Mouse (Mus musculus) kidney, adult 2 months (tissue): ENCODE measurements around the gene Sohlh2. TPM values are rescaled to one million over a fixed set of nuclear protein-coding genes. Genes with fewer than 3 reads are reported as not detected.

Experiments
- DNase-seq: peaks from one replicate; pipeline ENCODE4 v3.0.0; 2021
- H3K27ac ChIP-seq: fragments of 200-500 bp; 2 replicates; pipeline ENCODE4 v1.5.1; 2012; ENCODE audit warnings: low read depth, low read length, control low read depth, inconsistent platforms; ENCODE audit not compliant: insufficient read depth
- H3K27me3 ChIP-seq: fragments of 200-500 bp; replicated peaks from 2 replicates; pipeline ENCODE4 v1.6.1; 2012; ENCODE audit warnings: mild to moderate bottlenecking, moderate library complexity, low read length, inconsistent platforms; ENCODE audit not compliant: control insufficient read depth, insufficient read depth
- H3K36me3 ChIP-seq: fragments of 200-500 bp; 2 replicates; pipeline ENCODE4 v1.6.1; 2012; ENCODE audit warnings: mild to moderate bottlenecking, moderate library complexity, low read length, inconsistent platforms; ENCODE audit not compliant: control insufficient read depth, insufficient read depth
- H3K4me1 ChIP-seq: fragments of 200-500 bp; 2 replicates; pipeline ENCODE4 v1.6.1; 2011; ENCODE audit warnings: low read length; ENCODE audit not compliant: control insufficient read depth, insufficient read depth
- H3K4me3 ChIP-seq: fragments of 200-500 bp; 2 replicates; pipeline ENCODE4 v1.5.1; 2011; ENCODE audit warnings: mild to moderate bottlenecking, low read depth, low read length, control low read depth; ENCODE audit not compliant: insufficient read depth
- CTCF ChIP-seq: fragments of 200-500 bp; conservative IDR thresholded peaks from 2 replicates; pipeline ENCODE4 v1.5.1; 2011; ENCODE audit warnings: low read depth, mild to moderate bottlenecking, control low read depth, low read length, moderate library complexity, mixed read lengths; ENCODE audit not compliant: insufficient read depth, insufficient read length
- POLR2A ChIP-seq: fragments of 200-500 bp; IDR thresholded peaks from one replicate; pipeline ENCODE4 v1.6.1; 2011; ENCODE audit warnings: low read depth, low read length, control low read depth
- WGBS: fragments of 180-500 bp; shearing (Covaris S2); methylation state at CpG from one replicate; pipeline ENCODE4 v1.1.7; 2018; 5-methylcytosine and 5-hydroxymethylcytosine counted together
- polyA plus RNA-seq: library from polyadenylated mRNA; depleted of rRNA; stranded (reverse); fragments of >200 nt; gene quantifications from 2 replicates; pipeline ENCODE4 v1.2.3, GENCODE M21; 2012

Gene Sohlh2
- polyA plus RNA-seq, 1 experiment, result not detected

- Histone ChIP-seq H3K27me3 (no peaks in the 10 kb centered on the region), H3K36me3 (no peaks in the 10 kb centered on the region), H3K4me1 (no peaks in the 10 kb centered on the region), H3K4me3 (no peak overlapping the region), H3K27ac (no peak overlapping the region)
- DNase-seq, result no peak
- WGBS, result 98% methylated on average over 2 of the region's 2 CpGs
- TF ChIP-seq CTCF, result no peak
Observed at GRCm38 (mm10) chr3:55206413-55206812, 24.6 kb downstream of the Sohlh2 start.

GRCm38 (mm10) chr3:55207665-55208064 lies 25.8 kb downstream of the Sohlh2 start:
- DNase-seq, result no peak
- TF ChIP-seq POLR2A (no peak), CTCF (no peak)
- no peak overlapping the region for H3K27ac ChIP-seq
- H3K4me1 ChIP-seq, result no peaks in the 10 kb centered on the region
- no peaks in the 10 kb centered on the region for H3K27me3 ChIP-seq
- H3K36me3 ChIP-seq, result no peaks in the 10 kb centered on the region
- H3K4me3 ChIP-seq, result no peak overlapping the region
- WGBS, result 52% methylated on average over 6 of the region's 6 CpGs

DNA sequence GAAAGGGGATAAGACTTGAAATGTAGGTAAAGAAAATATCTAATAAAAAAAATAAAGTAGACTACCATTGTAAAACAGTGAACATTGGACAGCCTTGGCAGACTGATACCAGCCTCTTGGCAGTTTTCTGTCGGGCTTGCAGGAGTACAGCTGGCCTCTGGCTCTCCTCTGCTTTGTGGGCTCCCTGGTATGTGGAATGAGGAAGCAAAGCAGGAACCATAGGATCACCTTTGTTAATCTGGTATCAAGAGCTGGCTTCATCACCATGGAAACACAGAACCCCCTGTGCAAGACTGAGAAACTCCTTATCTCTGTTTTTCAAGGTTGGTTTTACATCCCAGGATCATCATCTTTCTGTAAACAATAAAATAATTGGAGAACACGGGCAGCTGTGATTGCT lies 30.4 kb downstream of the Sohlh2 start:
- no peaks in the 10 kb centered on the region for H3K27me3 ChIP-seq
- TF ChIP-seq POLR2A, result no peak
- TF ChIP-seq CTCF, result no peak
- no peaks in the 10 kb centered on the region for H3K36me3 ChIP-seq
- no peak overlapping the region for H3K27ac ChIP-seq
- H3K4me1 ChIP-seq, result no peaks in the 10 kb centered on the region
- DNase-seq, result no peak
- 25% methylated on average over 2 of the region's 2 CpGs for WGBS
- no peak overlapping the region for H3K4me3 ChIP-seq

- DNase-seq, result no peak
Observed at GRCm38 (mm10) chr3:55213785-55214184, 32.0 kb downstream of the Sohlh2 start.

GRCm38 (mm10) chr3:55214413-55214812 lies 32.6 kb downstream of the Sohlh2 start:
- TF ChIP-seq CTCF (no peak), POLR2A (no peak)
- no peak overlapping the region for H3K27ac ChIP-seq
- no peaks in the 10 kb centered on the region for H3K4me1 ChIP-seq
- no peaks in the 10 kb centered on the region for H3K36me3 ChIP-seq
- 61% methylated on average over 6 of the region's 6 CpGs for WGBS
- H3K27me3 ChIP-seq, result no peaks in the 10 kb centered on the region
- DNase-seq, result no peak
- no peak overlapping the region for H3K4me3 ChIP-seq

More at GRCm38 (mm10) chr3:55213785-55214184, 32.0 kb downstream of the Sohlh2 start:
- no peak overlapping the region for H3K27ac ChIP-seq
- 22% methylated on average over 4 of the region's 4 CpGs for WGBS
- no peaks in the 10 kb centered on the region for H3K4me1 ChIP-seq
- H3K27me3 ChIP-seq, result no peaks in the 10 kb centered on the region
- no peak overlapping the region for H3K4me3 ChIP-seq
- TF ChIP-seq CTCF (no peak), POLR2A (no peak)
- no peaks in the 10 kb centered on the region for H3K36me3 ChIP-seq

DNA sequence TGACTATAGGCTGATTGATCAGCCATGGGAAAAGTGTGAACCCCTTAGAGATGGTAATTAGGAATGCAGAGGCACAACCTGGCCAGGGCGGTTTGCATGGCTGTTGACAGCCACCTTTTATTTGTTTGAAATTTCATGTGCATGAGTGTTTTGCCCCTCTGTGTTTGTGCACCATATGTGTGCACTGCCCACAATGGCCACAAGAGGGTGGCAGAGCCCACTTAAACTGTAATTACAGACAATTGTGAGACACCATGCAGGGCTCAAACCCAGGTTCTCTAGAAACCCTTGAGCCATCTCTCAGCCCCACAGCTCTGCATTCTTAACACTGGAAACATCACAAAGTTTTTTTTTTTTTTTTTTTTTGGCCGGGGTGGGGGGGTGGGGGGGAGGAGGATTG lies 40.7 kb downstream of the Sohlh2 start:
- H3K4me3 ChIP-seq, result no peak overlapping the region
- 86% methylated on average over 2 of the region's 2 CpGs for WGBS
- no peaks in the 10 kb centered on the region for H3K4me1 ChIP-seq
- no peak for DNase-seq
- H3K27ac ChIP-seq, result no peak overlapping the region
- H3K36me3 ChIP-seq, result no peaks in the 10 kb centered on the region
- H3K27me3 ChIP-seq, result no peaks in the 10 kb centered on the region
- TF ChIP-seq POLR2A, result no peak
- TF ChIP-seq CTCF, result peak; percentile 25; the same call in 1 of the 2 replicates

DNA sequence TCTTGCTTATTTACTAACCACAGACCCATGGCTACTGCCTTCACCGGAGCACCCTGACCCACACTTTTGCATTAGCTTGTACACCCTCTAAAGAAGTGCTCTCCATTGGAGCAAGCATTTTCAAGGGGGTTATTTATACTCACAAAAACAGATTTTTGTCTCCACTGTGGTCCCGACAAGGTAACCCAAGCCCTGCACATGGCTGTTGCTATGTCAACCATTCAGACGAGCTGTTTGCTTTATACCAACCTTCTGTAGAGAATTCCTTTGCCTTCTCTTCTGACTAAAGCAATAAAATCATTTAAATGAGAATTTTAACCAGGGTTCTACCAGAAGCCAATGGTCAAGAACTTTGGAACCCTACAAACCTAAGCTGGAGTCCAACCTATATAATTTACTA lies 42.0 kb downstream of the Sohlh2 start:
- TF ChIP-seq POLR2A (no peak), CTCF (no peak)
- Histone ChIP-seq H3K4me1 (no peaks in the 10 kb centered on the region), H3K27me3 (no peaks in the 10 kb centered on the region), H3K4me3 (no peak overlapping the region), H3K36me3 (no peaks in the 10 kb centered on the region), H3K27ac (no peak overlapping the region)
- no peak for DNase-seq
- WGBS, result 72% methylated on average over 3 of the region's 3 CpGs

- TF ChIP-seq CTCF (no peak), POLR2A (no peak)
- Histone ChIP-seq H3K36me3 (no peaks in the 10 kb centered on the region), H3K27ac (no peak overlapping the region), H3K4me3 (no peak overlapping the region), H3K27me3 (no peaks in the 10 kb centered on the region), H3K4me1 (no peaks in the 10 kb centered on the region)
- whole genome bisulfite sequencing, result 36% methylated on average over 18 of the region's 18 CpGs
- no peak for DNase-seq
Observed at GRCm38 (mm10) chr3:55226501-55227213, 44.8 kb downstream of the Sohlh2 start.
